In genomic region chr11:3931511-3932211, GRCm38 (mm10) we compare ENCODE assay signal across 8 mouse cellular contexts. TPM values are rescaled to one million over a fixed set of nuclear protein-coding genes. Genes with fewer than 3 reads are reported as not detected.
DNase-seq lines count a peak whose midpoint lies in the region.

Gene Tcn2 (minus strand): TSS chr11:3932159.

- DNase-seq in R1 (ENCODE audit: low read depth, low spot score), result peak; percentile 90
- DNase-seq in cerebellum, postnatal 36 days, result peak; percentile 34 to 39
- peak; percentile 83 for DNase-seq in gastrocnemius, postnatal 10 days
- DNase-seq in induced T-regulatory cell, adult 2 months (ENCODE audit: low read depth), result peak; percentile 79
- DNase-seq in left cerebral cortex, adult 8-10 months (ENCODE audit: low spot score in 2 of 2), result peak; percentile 30 to 58
- peak; percentile 82 for DNase-seq in right cerebral cortex, postnatal 10 days (ENCODE audit: low spot score in 2 of 2)
- peak; percentile 92 for DNase-seq in yolk sac, embryonic 10.5 days (ENCODE audit: low spot score)

- peaks cover 4% of the 10 kb centered on the region for H3K36me3 ChIP-seq in megakaryocyte, embryonic 14.5 days (replicated peaks; ENCODE audit: low read length)

- H3K27me3 ChIP-seq in megakaryocyte, embryonic 14.5 days (replicated peaks), result peaks cover 34% of the 10 kb centered on the region

- H3K9me3 ChIP-seq in megakaryocyte, embryonic 14.5 days, result no peaks in the 10 kb centered on the region

- peaks cover 26% of the 10 kb centered on the region for H3K4me1 ChIP-seq in megakaryocyte, embryonic 14.5 days

- peak within 1 kb of the TSS; percentile 93 for H3K4me3 ChIP-seq in megakaryocyte, embryonic 14.5 days (replicated peaks)

RNA-seq across cellular contexts. Expression of gene Tcn2, which starts in this region (rescaled TPM):
- total RNA-seq in gastrocnemius, postnatal 10 days (2021), result 10 to 100 TPM; 17.4 to 22.2 TPM
- total RNA-seq in left cerebral cortex, adult 8-10 months (2022), result 10 to 100 TPM; 17.0 to 37.4 (median 23.1) TPM
- polyA plus RNA-seq in megakaryocyte, embryonic 14.5 days (2012; ENCODE audit: insufficient read depth, low replicate concordance), result 2.7 and 9.7 TPM in 2 replicates

Comparison
In these comparisons a context has a peak if more than half of its experiments do, and no peak if none do; other contexts are left out.
1. Peak in every context shown above with its lines: DNase-seq and H3K4me3 ChIP-seq.
2. DNase-seq: peak in every context shown above with its lines; median percentile 92 in yolk sac, embryonic 10.5 days; 90 in R1; 83 in gastrocnemius, postnatal 10 days; 82 in right cerebral cortex, postnatal 10 days; 79 in induced T-regulatory cell, adult 2 months; 44 in left cerebral cortex, adult 8-10 months; 36 in cerebellum, postnatal 36 days.